Mouse (Mus musculus): ENCODE results near the gene Scgb1b30. TPM values are rescaled to one million over a fixed set of nuclear protein-coding genes. Genes with fewer than 3 reads are reported as not detected.

Scgb1b30 gene
- polyA plus RNA-seq (2012; rRNA removed) = not detected in 2 replicates

GRCm38 (mm10) chr7:34094911-34095481 is at the start of gene Scgb1b30:
TSS of gene Scgb1b30 (plus strand) at chr7:34095431.

GRCm38 (mm10) chr7:34133117-34133762 is 38.0 kb downstream of the Scgb1b30 start, which contains the start of gene Wtip:
TSS of gene Wtip (minus strand) at chr7:34133268.

Other genes starting within 250 kb of the Scgb1b30 start
- gene Scgb2b26, start 150.4 kb upstream of the Scgb1b30 start, polyA plus RNA-seq (2012; rRNA removed) = not detected in 2 replicates
- gene Scgb2b27, start 81.5 kb upstream of the Scgb1b30 start, polyA plus RNA-seq (2012; rRNA removed) = not detected in 2 replicates
- not detected in 2 replicates for gene Scgb1b27, start 73.9 kb upstream of the Scgb1b30 start, polyA plus RNA-seq (2012; rRNA removed)
- 36.6 and 46.3 TPM in 2 replicates for gene Wtip, start 37.8 kb downstream of the Scgb1b30 start, polyA plus RNA-seq (2012; rRNA removed)
- gene Uba2, start 74.2 kb downstream of the Scgb1b30 start, polyA plus RNA-seq (2012; rRNA removed) = 21.2 and 25.2 TPM in 2 replicates
- 21.6 and 24.6 TPM in 2 replicates for gene Pdcd2l, start 101.2 kb downstream of the Scgb1b30 start, polyA plus RNA-seq (2012; rRNA removed)
- 433 and 475 TPM in 2 replicates for gene Gpi1, start 134.9 kb downstream of the Scgb1b30 start, polyA plus RNA-seq (2012; rRNA removed)
- gene Gm6096, start 155.6 kb downstream of the Scgb1b30 start, polyA plus RNA-seq (2012; rRNA removed) = not detected in 2 replicates
- 20.3 and 21.7 TPM in 2 replicates for gene 4931406P16Rik, start 218.1 kb downstream of the Scgb1b30 start, polyA plus RNA-seq (2012; rRNA removed)

Data from colon, adult 2 months (tissue).